Mouse (Mus musculus): ENCODE results near the gene Cnksr3. TPM values are rescaled to one million over a fixed set of nuclear protein-coding genes. Genes with fewer than 3 reads are reported as not detected.

Cnksr3 gene
- polyA plus RNA-seq, 1 experiment from 2014 or later: 11.4 TPM

DNA sequence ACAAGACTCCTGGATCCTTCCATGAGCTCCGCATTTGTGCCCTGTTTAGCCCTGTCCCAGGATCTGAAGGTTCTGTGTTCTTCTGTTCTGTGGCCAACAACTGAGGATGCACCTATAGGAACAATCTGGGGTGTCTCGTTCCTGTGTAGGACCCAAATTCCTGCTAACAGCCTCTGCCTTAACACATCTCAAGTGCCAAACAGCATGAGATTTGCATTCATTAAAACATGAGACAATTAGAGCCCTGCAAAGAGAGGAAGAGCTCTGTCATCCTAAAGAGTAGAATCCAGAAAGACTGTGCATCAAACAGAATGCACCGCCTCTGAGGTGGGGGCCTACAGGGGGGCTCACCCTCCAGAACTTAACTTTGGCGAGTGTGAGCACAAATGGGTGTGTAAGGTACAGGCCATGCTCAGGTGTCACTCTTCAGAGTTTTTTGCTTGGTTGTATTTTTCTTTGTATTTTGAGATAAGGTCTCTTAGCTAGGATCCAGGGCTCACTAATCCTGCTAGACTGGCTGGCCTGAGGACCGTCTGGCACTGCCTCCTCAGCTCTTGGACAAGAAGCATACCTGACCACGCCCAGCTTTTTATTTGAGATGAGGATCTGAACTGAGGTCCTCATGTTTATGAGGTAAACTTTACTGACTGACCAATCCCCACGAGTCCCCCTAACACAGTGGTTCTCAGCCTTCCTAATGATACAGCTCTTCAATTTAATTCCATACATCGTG, 15.2 kb downstream of the Cnksr3 start:
- DNase-seq: no peak

DNA sequence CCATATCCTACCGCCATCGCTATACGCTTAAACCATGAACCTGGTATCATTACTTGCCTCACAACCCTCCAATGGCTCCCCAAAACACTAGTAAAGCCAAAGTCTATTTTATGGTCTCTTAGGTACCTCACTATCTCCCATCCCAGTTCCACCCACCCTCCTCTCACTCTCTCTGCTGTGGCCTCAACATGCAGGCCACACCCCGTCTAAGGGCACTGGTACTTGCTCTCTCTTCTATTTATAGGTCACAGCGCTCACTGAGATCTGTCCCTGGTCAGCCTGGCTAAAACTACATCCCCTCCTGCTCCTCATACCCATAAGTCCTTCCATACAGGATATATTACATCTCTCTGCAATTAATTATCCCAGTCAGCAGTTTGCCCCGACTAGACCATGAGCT, 16.1 kb downstream of the Cnksr3 start:
- H3K9ac ChIP-seq: no peak overlapping the region
- 80% methylated on average over 6 of the region's 6 CpGs for WGBS
- no peaks in the 10 kb centered on the region for H3K9me3 ChIP-seq (ENCODE audit: low read depth, low read length)
- TF ChIP-seq CTCF (IDR thresholded peaks at IDR 0.05; ENCODE audit: low read depth): no peak
- no peak for ATAC-seq (ENCODE audit: insufficient read depth)
- H3K4me1 ChIP-seq (ENCODE audit: insufficient read depth): no peaks in the 10 kb centered on the region
- no peak overlapping the region for H3K4me3 ChIP-seq (ENCODE audit: low read depth, low read length)
- DNase-seq: no peak
- no peaks in the 10 kb centered on the region for H3K27me3 ChIP-seq (ENCODE audit: insufficient read depth, low read length)
- no peaks in the 10 kb centered on the region for H3K36me3 ChIP-seq (ENCODE audit: insufficient read depth)
- H3K27ac ChIP-seq (ENCODE audit: low read depth): no peak overlapping the region
- H3K4me2 ChIP-seq: no peak overlapping the region

More for the DNA sequence above, 15.2 kb downstream of the Cnksr3 start:
- TF ChIP-seq CTCF (IDR thresholded peaks at IDR 0.05; ENCODE audit: low read depth): no peak
- H3K9me3 ChIP-seq (ENCODE audit: low read depth, low read length): no peaks in the 10 kb centered on the region
- H3K4me2 ChIP-seq: no peak overlapping the region
- H3K36me3 ChIP-seq (ENCODE audit: insufficient read depth): no peaks in the 10 kb centered on the region
- no peak overlapping the region for H3K9ac ChIP-seq
- no peak for ATAC-seq (ENCODE audit: insufficient read depth)
- no peak overlapping the region for H3K27ac ChIP-seq (ENCODE audit: low read depth)
- WGBS: 72% methylated on average over 8 of the region's 8 CpGs
- H3K4me1 ChIP-seq (ENCODE audit: insufficient read depth): no peaks in the 10 kb centered on the region
- H3K4me3 ChIP-seq (ENCODE audit: low read depth, low read length): no peak overlapping the region
- H3K27me3 ChIP-seq (ENCODE audit: insufficient read depth, low read length): no peaks in the 10 kb centered on the region

DNA sequence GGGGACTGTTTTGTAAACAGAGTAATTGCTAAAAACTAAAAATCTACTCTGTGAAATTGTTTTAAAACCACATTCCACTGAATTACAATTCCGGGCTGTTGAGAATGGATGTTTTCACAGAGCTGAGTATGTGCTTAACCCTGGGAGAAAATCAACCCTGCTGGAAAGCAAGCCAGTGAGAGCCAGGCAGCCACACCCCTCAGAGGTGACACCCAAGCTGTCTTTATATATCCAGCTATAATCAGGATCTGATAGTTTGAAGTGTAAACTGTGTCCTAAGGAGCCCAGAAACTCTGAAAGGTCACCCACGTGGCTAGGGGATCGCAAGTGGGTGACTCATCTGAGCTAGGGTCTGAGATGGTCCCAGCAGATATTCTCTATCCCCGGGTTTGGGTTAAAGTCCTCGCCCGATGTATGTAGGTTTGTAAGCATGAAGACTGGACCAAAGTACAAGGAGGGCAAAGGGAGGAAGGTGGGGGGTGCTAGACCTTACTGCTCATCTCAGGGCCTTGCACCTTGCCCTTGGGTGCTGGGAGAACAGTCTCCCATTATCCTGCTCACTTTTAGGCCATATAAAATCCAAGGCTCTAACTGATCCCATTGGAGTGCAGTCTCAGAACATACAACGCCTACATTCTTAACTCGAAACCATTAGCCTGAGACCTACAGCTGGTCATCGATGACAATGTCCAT, 20.2 kb downstream of the Cnksr3 start:
- ATAC-seq (ENCODE audit: insufficient read depth) (no peak), DNase-seq (no peak)
- H3K9ac ChIP-seq: no peak overlapping the region
- 74% methylated on average over 9 of the region's 9 CpGs for WGBS
- TF ChIP-seq CTCF (IDR thresholded peaks at IDR 0.05; ENCODE audit: low read depth): no peak
- H3K36me3 ChIP-seq (ENCODE audit: insufficient read depth): no peaks in the 10 kb centered on the region
- H3K4me3 ChIP-seq (ENCODE audit: low read depth, low read length): no peak overlapping the region
- peaks cover 3% of the 10 kb centered on the region; the same call in 1 of the 2 replicates for H3K4me1 ChIP-seq (ENCODE audit: insufficient read depth)
- H3K4me2 ChIP-seq: no peak overlapping the region
- H3K9me3 ChIP-seq (ENCODE audit: low read depth, low read length): no peaks in the 10 kb centered on the region
- no peak overlapping the region for H3K27ac ChIP-seq (ENCODE audit: low read depth)
- H3K27me3 ChIP-seq (ENCODE audit: insufficient read depth, low read length): no peaks in the 10 kb centered on the region

DNA sequence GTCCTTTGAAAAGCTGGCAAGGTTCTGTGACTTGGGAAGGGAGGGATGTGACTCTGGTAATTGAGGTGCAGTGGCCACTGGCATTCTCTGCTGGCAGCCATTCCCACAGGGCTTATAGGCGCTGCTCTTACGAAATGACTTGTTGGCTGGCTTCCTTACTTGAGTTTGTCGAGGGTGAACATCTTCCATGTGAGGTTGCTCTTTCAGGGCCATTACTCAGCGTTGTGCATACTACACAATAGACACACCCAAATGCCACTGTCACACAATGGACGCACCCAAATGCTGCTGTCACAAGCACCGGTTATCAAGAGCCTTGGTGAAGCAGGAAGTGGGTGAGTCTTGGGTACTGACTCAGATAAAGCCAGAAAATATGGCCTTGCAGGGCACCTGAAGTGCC, 22.8 kb downstream of the Cnksr3 start:
- no peak overlapping the region for H3K27ac ChIP-seq (ENCODE audit: low read depth)
- no peaks in the 10 kb centered on the region for H3K27me3 ChIP-seq (ENCODE audit: insufficient read depth, low read length)
- no peak for TF ChIP-seq CTCF (IDR thresholded peaks at IDR 0.05; ENCODE audit: low read depth)
- H3K4me1 ChIP-seq (ENCODE audit: insufficient read depth): peaks cover 3% of the 10 kb centered on the region; the same call in 1 of the 2 replicates
- no peak for DNase-seq
- no peak overlapping the region for H3K9ac ChIP-seq
- H3K9me3 ChIP-seq (ENCODE audit: low read depth, low read length): no peaks in the 10 kb centered on the region
- H3K36me3 ChIP-seq (ENCODE audit: insufficient read depth): no peaks in the 10 kb centered on the region
- 71% methylated on average over 6 of the region's 6 CpGs for WGBS
- ATAC-seq (ENCODE audit: insufficient read depth): no peak
- H3K4me3 ChIP-seq (ENCODE audit: low read depth, low read length): no peak overlapping the region
- no peak overlapping the region for H3K4me2 ChIP-seq

DNA sequence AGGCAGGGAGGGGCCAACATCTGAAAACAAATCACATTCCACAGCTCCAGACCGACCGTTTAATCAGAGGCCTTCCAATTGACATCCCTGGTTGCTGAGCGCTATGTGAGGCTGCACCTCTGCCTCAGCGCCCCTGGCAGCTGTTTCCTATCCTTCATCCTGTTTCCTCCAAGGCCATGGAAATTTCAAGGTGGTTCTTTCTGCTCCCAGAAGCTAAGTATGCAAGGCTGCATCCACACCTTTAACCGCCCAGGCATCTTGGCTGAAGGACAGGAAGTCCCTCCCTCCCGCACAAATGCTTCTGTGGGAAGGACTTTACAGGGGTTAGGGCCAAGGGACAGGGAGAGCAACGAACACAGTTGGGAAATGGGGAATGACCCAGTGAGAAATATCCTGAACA, 24.2 kb downstream of the Cnksr3 start:
- no peaks in the 10 kb centered on the region for H3K9me3 ChIP-seq (ENCODE audit: low read depth, low read length)
- H3K4me3 ChIP-seq (ENCODE audit: low read depth, low read length): no peak overlapping the region
- H3K36me3 ChIP-seq (ENCODE audit: insufficient read depth): no peaks in the 10 kb centered on the region
- no peak overlapping the region for H3K27ac ChIP-seq (ENCODE audit: low read depth)
- no peak overlapping the region for H3K9ac ChIP-seq
- WGBS: 28% methylated on average over 7 of the region's 7 CpGs
- DNase-seq (peak; percentile 61), ATAC-seq (ENCODE audit: insufficient read depth) (peak; percentile 45; the same call in 1 of the 2 replicates)
- no peak overlapping the region for H3K4me2 ChIP-seq
- H3K27me3 ChIP-seq (ENCODE audit: insufficient read depth, low read length): no peaks in the 10 kb centered on the region
- H3K4me1 ChIP-seq (ENCODE audit: insufficient read depth): peaks cover 6% of the 10 kb centered on the region
- no peak for TF ChIP-seq CTCF (IDR thresholded peaks at IDR 0.05; ENCODE audit: low read depth)

DNA sequence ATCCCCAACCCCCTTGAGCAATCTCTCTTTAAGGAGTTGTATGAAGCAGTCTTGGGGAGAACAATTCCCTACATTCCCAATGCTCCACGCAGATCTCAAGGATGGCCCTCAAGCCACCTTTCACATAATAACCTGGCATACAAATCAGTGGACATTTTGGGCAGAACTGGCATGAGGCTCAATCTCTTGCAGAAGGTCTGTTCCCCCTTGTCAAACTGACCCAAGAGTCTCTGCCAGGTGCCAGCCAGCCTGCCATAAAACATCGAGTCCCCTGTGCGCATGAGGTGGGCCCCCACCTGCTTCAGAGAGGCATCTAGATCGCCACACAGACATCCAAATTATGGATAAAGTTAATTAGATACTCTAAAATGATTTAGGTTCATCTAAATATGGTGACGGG, 25.0 kb downstream of the Cnksr3 start:
- ATAC-seq (ENCODE audit: insufficient read depth): no peak
- Histone ChIP-seq H3K9ac (no peak overlapping the region), H3K9me3 (ENCODE audit: low read depth, low read length) (no peaks in the 10 kb centered on the region), H3K36me3 (ENCODE audit: insufficient read depth) (no peaks in the 10 kb centered on the region), H3K4me2 (no peak overlapping the region), H3K4me1 (ENCODE audit: insufficient read depth) (peaks cover 6% of the 10 kb centered on the region), H3K27ac (ENCODE audit: low read depth) (no peak overlapping the region), H3K27me3 (ENCODE audit: insufficient read depth, low read length) (no peaks in the 10 kb centered on the region), H3K4me3 (ENCODE audit: low read depth, low read length) (no peak overlapping the region)
- WGBS: 92% methylated on average over 5 of the region's 5 CpGs
- TF ChIP-seq CTCF (IDR thresholded peaks at IDR 0.05; ENCODE audit: low read depth): no peak
- DNase-seq: no peak

DNA sequence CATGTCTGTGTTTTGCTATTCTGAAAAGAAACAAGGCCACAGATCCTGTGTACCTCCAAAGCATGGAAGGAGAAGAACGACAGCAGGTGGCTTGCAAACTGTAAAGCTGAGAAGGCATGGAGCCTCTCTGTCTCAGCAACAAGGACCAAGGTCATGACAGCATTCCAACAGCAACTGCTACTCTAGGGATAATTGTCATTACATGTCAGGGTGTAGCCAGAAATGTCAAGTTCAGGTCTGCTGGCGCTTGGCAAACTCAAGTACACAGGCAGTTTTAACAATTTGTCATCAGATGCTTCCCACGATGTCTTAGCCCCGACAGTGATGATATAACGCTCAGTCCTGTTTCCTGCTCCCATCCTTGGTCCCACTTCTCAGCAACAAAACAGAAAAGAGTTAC, 26.0 kb downstream of the Cnksr3 start:
- Histone ChIP-seq H3K9ac (no peak overlapping the region), H3K9me3 (ENCODE audit: low read depth, low read length) (no peaks in the 10 kb centered on the region), H3K27me3 (ENCODE audit: insufficient read depth, low read length) (no peaks in the 10 kb centered on the region), H3K36me3 (ENCODE audit: insufficient read depth) (no peaks in the 10 kb centered on the region), H3K4me3 (ENCODE audit: low read depth, low read length) (no peak overlapping the region), H3K27ac (ENCODE audit: low read depth) (no peak overlapping the region), H3K4me1 (ENCODE audit: insufficient read depth) (peaks cover 6% of the 10 kb centered on the region), H3K4me2 (no peak overlapping the region)
- ATAC-seq (ENCODE audit: insufficient read depth) (no peak), DNase-seq (no peak)
- TF ChIP-seq CTCF (IDR thresholded peaks at IDR 0.05; ENCODE audit: low read depth): no peak
- 78% methylated on average over 5 of the region's 5 CpGs for WGBS
